Mouse (Mus musculus): ENCODE results near the gene Rnf135. TPM values are rescaled to one million over a fixed set of nuclear protein-coding genes. Genes with fewer than 3 reads are reported as not detected.
"Not testable (repeated sequence)": the region's sequence is repeated elsewhere in the genome, so short reads cannot be mapped to it uniquely, and the experiment has no call there.

Gene Rnf135
- polyA plus RNA-seq, 1 experiment = 6.1 TPM

- WGBS = 69% methylated on average over 11 of the region's 11 CpGs
- no peak for TF ChIP-seq CTCF (IDR thresholded peaks at IDR 0.05; ENCODE audit: borderline replicate concordance, insufficient read depth, low read depth, low read length)
- TF ChIP-seq POLR2A (IDR thresholded peaks at IDR 0.05; ENCODE audit: borderline replicate concordance, insufficient read depth, low read length) = no peak
- DNase-seq = no peak
- H3K27me3 ChIP-seq (ENCODE audit: control insufficient read depth, insufficient read depth, low read length) = no peaks in the 10 kb centered on the region
- no peak overlapping the region for H3K4me3 ChIP-seq (replicated peaks; ENCODE audit: insufficient read depth, low read depth, low read length)
- H3K4me1 ChIP-seq (ENCODE audit: control insufficient read depth, insufficient read depth, low read length) = no peaks in the 10 kb centered on the region
- no peak overlapping the region for H3K27ac ChIP-seq (ENCODE audit: insufficient read depth, low read length)
These were observed 9.5 kb upstream of the Rnf135 start for GRCm38 (mm10) chr11:80173963-80174670.

- no peaks in the 10 kb centered on the region for H3K4me1 ChIP-seq (ENCODE audit: control insufficient read depth, insufficient read depth, low read length)
- 77% methylated on average over 11 of the region's 11 CpGs for WGBS
- no peak for TF ChIP-seq CTCF (IDR thresholded peaks at IDR 0.05; ENCODE audit: borderline replicate concordance, insufficient read depth, low read depth, low read length)
- TF ChIP-seq POLR2A (IDR thresholded peaks at IDR 0.05; ENCODE audit: borderline replicate concordance, insufficient read depth, low read length) = no peak
- H3K4me3 ChIP-seq (replicated peaks; ENCODE audit: insufficient read depth, low read depth, low read length) = no peak overlapping the region
- H3K27ac ChIP-seq (ENCODE audit: insufficient read depth, low read length) = no peak overlapping the region
- no peaks in the 10 kb centered on the region for H3K27me3 ChIP-seq (ENCODE audit: control insufficient read depth, insufficient read depth, low read length)
- no peak for DNase-seq
These were observed 6.4 kb upstream of the Rnf135 start for GRCm38 (mm10) chr11:80176911-80177895.

- WGBS = 83% methylated on average over 8 of the region's 8 CpGs
- no peak overlapping the region for H3K4me3 ChIP-seq (replicated peaks; ENCODE audit: insufficient read depth, low read depth, low read length)
- H3K27ac ChIP-seq (ENCODE audit: insufficient read depth, low read length) = no peak overlapping the region
- TF ChIP-seq CTCF (IDR thresholded peaks at IDR 0.05; ENCODE audit: borderline replicate concordance, insufficient read depth, low read depth, low read length) = no peak
- no peak for TF ChIP-seq POLR2A (IDR thresholded peaks at IDR 0.05; ENCODE audit: borderline replicate concordance, insufficient read depth, low read length)
- DNase-seq = no peak
- H3K27me3 ChIP-seq (ENCODE audit: control insufficient read depth, insufficient read depth, low read length) = no peaks in the 10 kb centered on the region
- H3K4me1 ChIP-seq (ENCODE audit: control insufficient read depth, insufficient read depth, low read length) = no peaks in the 10 kb centered on the region
These were observed 5.3 kb upstream of the Rnf135 start for GRCm38 (mm10) chr11:80178316-80178715.

GRCm38 (mm10) chr11:80181021-80181749, 2.5 kb upstream of the Rnf135 start:
- no peaks in the 10 kb centered on the region for H3K4me1 ChIP-seq (ENCODE audit: control insufficient read depth, insufficient read depth, low read length)
- DNase-seq = no peak
- no peaks in the 10 kb centered on the region for H3K27me3 ChIP-seq (ENCODE audit: control insufficient read depth, insufficient read depth, low read length)
- no peak for TF ChIP-seq CTCF (IDR thresholded peaks at IDR 0.05; ENCODE audit: borderline replicate concordance, insufficient read depth, low read depth, low read length)
- TF ChIP-seq POLR2A (IDR thresholded peaks at IDR 0.05; ENCODE audit: borderline replicate concordance, insufficient read depth, low read length) = no peak
- no peak overlapping the region for H3K4me3 ChIP-seq (replicated peaks; ENCODE audit: insufficient read depth, low read depth, low read length)
- 74% methylated on average over 5 of the region's 5 CpGs for WGBS
- H3K27ac ChIP-seq (ENCODE audit: insufficient read depth, low read length) = no peak overlapping the region

- not testable (repeated sequence) for H3K27ac ChIP-seq (ENCODE audit: insufficient read depth, low read length); H3K27me3 ChIP-seq (ENCODE audit: control insufficient read depth, insufficient read depth, low read length); DNase-seq; H3K4me1 ChIP-seq (ENCODE audit: control insufficient read depth, insufficient read depth, low read length)
- H3K4me3 ChIP-seq (replicated peaks; ENCODE audit: insufficient read depth, low read depth, low read length) = peak overlapping the region; percentile 75
- WGBS = 37% methylated on average over 12 of the region's 12 CpGs
These were observed 472 bp upstream of the Rnf135 start for GRCm38 (mm10) chr11:80183054-80183704.

GRCm38 (mm10) chr11:80184531-80185071, 950 bp downstream of the Rnf135 start:
- Histone ChIP-seq H3K27me3 (ENCODE audit: control insufficient read depth, insufficient read depth, low read length) (no peaks in the 10 kb centered on the region), H3K4me1 (ENCODE audit: control insufficient read depth, insufficient read depth, low read length) (no peaks in the 10 kb centered on the region), H3K27ac (ENCODE audit: insufficient read depth, low read length) (no peak overlapping the region), H3K4me3 (replicated peaks; ENCODE audit: insufficient read depth, low read depth, low read length) (no peak overlapping the region)
- no peak for TF ChIP-seq CTCF (IDR thresholded peaks at IDR 0.05; ENCODE audit: borderline replicate concordance, insufficient read depth, low read depth, low read length)
- no peak for DNase-seq
- WGBS = 78% methylated on average over 6 of the region's 6 CpGs

- not testable (repeated sequence) for H3K4me1 ChIP-seq (ENCODE audit: control insufficient read depth, insufficient read depth, low read length); H3K27me3 ChIP-seq (ENCODE audit: control insufficient read depth, insufficient read depth, low read length); H3K4me3 ChIP-seq (replicated peaks; ENCODE audit: insufficient read depth, low read depth, low read length); DNase-seq
- H3K27ac ChIP-seq (ENCODE audit: insufficient read depth, low read length) = 0 out of 2 replicates have a peak overlapping the region, but pooled peaks have one; percentile 21
- 59% methylated on average over 5 of the region's 5 CpGs for WGBS
These were observed 1.9 kb downstream of the Rnf135 start for GRCm38 (mm10) chr11:80185441-80185976.
